Mouse (Mus musculus): ENCODE measurements around the gene Fbxo48. TPM values are rescaled to one million over a fixed set of nuclear protein-coding genes. Genes with fewer than 3 reads are reported as not detected.

Fbxo48 gene
- polyA plus RNA-seq, 1 experiment: 4.0 TPM

- no peak overlapping the region for H3K4me3 ChIP-seq (ENCODE audit: insufficient read depth, low read length)
- H3K27ac ChIP-seq (ENCODE audit: insufficient read depth, low read depth, low read length): no peak overlapping the region
- TF ChIP-seq CTCF (IDR thresholded peaks at IDR 0.05; ENCODE audit: low read depth, low read length) (no peak), POLR2A (IDR thresholded peaks at IDR 0.05; ENCODE audit: borderline replicate concordance, low read depth, low read length) (no peak)
- peaks cover 30% of the 10 kb centered on the region for H3K4me1 ChIP-seq (ENCODE audit: control insufficient read depth, insufficient read depth, low read length)
Measured at GRCm38 (mm10) chr11:16958520-16958919, 7.3 kb downstream of the Fbxo48 start.

DNA sequence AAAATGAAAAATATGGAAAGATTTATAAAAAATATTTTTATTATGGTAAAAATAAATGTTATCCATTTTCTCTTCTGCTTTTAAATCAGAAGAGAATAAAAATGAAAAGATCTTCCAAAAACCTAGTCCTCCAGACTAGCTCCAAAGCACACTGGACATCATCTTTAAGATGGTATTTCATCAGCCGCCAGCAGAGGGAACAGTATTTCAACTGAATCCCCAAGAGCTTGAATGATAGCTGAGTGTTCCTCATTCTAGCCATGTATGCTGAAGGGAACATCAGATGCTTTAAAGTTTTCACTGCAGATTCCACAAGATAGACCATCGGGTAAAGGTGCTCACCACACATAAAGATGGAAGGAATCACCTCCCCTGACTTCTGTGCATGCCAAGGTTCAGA lies 16.6 kb downstream of the Fbxo48 start:
- H3K27ac ChIP-seq (ENCODE audit: insufficient read depth, low read depth, low read length): no peak overlapping the region
- peaks cover 12% of the 10 kb centered on the region for H3K4me1 ChIP-seq (ENCODE audit: control insufficient read depth, insufficient read depth, low read length)
- no peak overlapping the region for H3K4me3 ChIP-seq (ENCODE audit: insufficient read depth, low read length)
- TF ChIP-seq CTCF (IDR thresholded peaks at IDR 0.05; ENCODE audit: low read depth, low read length): no peak
- TF ChIP-seq POLR2A (IDR thresholded peaks at IDR 0.05; ENCODE audit: borderline replicate concordance, low read depth, low read length): no peak

DNA sequence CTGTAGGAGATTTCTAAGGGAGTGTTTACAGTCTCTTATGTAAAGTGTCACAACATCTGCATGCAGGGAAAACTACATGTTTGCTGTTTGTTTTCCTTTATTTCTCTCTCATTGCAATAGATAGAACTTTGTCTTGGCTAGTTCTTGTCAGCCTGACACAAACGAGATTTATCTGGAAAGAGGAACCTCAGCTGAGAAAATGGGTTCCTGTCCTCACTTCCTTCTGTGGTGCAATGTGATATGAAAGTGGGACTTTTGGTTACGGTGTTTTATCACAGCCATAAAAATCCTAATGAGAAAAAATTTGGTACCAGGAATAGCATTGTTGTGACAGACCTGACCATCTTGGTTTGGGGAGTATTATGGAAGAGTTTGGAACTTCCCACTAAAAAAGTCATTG lies 18.5 kb downstream of the Fbxo48 start:
- H3K27ac ChIP-seq (ENCODE audit: insufficient read depth, low read depth, low read length): peak overlapping the region; percentile 58
- no peak for TF ChIP-seq CTCF (IDR thresholded peaks at IDR 0.05; ENCODE audit: low read depth, low read length)
- no peak overlapping the region for H3K4me3 ChIP-seq (ENCODE audit: insufficient read depth, low read length)
- H3K4me1 ChIP-seq (ENCODE audit: control insufficient read depth, insufficient read depth, low read length): peaks cover 12% of the 10 kb centered on the region

DNA sequence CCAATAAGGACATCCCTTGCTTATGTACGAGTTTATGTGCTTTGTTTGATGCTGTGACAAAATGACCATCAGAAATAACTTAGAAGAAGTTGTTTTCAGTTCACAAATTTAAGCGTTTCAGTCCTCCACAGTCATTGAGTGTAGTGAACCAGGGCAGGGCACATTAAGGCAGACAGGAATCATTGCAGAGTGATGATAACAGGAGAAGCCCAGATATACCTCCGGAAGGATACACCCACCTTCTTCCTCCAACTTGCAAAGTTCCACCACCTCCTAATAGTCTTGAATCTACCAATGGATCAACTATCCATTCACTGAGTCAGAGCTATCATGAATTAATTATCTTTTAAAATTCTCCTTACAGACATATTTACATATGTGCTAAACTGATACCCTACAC lies 20.9 kb downstream of the Fbxo48 start:
- Histone ChIP-seq H3K27ac (ENCODE audit: insufficient read depth, low read depth, low read length) (no peak overlapping the region), H3K4me1 (ENCODE audit: control insufficient read depth, insufficient read depth, low read length) (peaks cover 12% of the 10 kb centered on the region), H3K4me3 (ENCODE audit: insufficient read depth, low read length) (no peak overlapping the region)
- TF ChIP-seq CTCF (IDR thresholded peaks at IDR 0.05; ENCODE audit: low read depth, low read length): no peak
- no peak for TF ChIP-seq POLR2A (IDR thresholded peaks at IDR 0.05; ENCODE audit: borderline replicate concordance, low read depth, low read length)

- TF ChIP-seq POLR2A (IDR thresholded peaks at IDR 0.05; ENCODE audit: borderline replicate concordance, low read depth, low read length): no peak
- no peak overlapping the region for H3K27ac ChIP-seq (ENCODE audit: insufficient read depth, low read depth, low read length)
- peaks cover 19% of the 10 kb centered on the region for H3K4me1 ChIP-seq (ENCODE audit: control insufficient read depth, insufficient read depth, low read length)
- no peak overlapping the region for H3K4me3 ChIP-seq (ENCODE audit: insufficient read depth, low read length)
Measured at GRCm38 (mm10) chr11:16973086-16973485, 21.9 kb downstream of the Fbxo48 start.

- TF ChIP-seq CTCF (IDR thresholded peaks at IDR 0.05; ENCODE audit: low read depth, low read length): no peak
- no peak for TF ChIP-seq POLR2A (IDR thresholded peaks at IDR 0.05; ENCODE audit: borderline replicate concordance, low read depth, low read length)
- Histone ChIP-seq H3K27ac (ENCODE audit: insufficient read depth, low read depth, low read length) (no peak overlapping the region), H3K4me3 (ENCODE audit: insufficient read depth, low read length) (no peak overlapping the region), H3K4me1 (ENCODE audit: control insufficient read depth, insufficient read depth, low read length) (peaks cover 9% of the 10 kb centered on the region)
Measured at GRCm38 (mm10) chr11:16976937-16977336, 25.8 kb downstream of the Fbxo48 start.

DNA sequence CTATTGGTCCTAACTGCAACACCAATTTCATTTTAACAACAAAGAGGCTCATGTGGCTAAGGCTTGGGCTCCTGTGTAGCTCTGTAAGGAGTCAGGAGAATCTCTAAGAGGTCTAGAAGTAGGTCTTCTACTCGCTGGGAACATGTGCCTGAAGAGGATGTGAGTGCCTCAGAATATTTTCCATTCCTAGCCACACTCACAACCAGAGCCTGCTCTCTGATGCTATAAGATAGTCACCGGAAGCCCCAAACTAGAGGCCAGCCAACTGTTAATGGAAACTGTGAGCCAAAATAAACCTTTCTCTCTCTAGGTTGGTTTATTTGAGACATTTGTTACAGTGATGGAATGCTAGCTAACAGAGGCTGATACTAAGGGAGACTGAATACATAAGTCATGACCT lies 26.4 kb downstream of the Fbxo48 start:
- Histone ChIP-seq H3K27ac (ENCODE audit: insufficient read depth, low read depth, low read length) (peak overlapping the region; percentile 22; the same call in 1 of the 2 replicates), H3K4me1 (ENCODE audit: control insufficient read depth, insufficient read depth, low read length) (peaks cover 9% of the 10 kb centered on the region), H3K4me3 (ENCODE audit: insufficient read depth, low read length) (no peak overlapping the region)
- no peak for TF ChIP-seq POLR2A (IDR thresholded peaks at IDR 0.05; ENCODE audit: borderline replicate concordance, low read depth, low read length)
- TF ChIP-seq CTCF (IDR thresholded peaks at IDR 0.05; ENCODE audit: low read depth, low read length): no peak

DNA sequence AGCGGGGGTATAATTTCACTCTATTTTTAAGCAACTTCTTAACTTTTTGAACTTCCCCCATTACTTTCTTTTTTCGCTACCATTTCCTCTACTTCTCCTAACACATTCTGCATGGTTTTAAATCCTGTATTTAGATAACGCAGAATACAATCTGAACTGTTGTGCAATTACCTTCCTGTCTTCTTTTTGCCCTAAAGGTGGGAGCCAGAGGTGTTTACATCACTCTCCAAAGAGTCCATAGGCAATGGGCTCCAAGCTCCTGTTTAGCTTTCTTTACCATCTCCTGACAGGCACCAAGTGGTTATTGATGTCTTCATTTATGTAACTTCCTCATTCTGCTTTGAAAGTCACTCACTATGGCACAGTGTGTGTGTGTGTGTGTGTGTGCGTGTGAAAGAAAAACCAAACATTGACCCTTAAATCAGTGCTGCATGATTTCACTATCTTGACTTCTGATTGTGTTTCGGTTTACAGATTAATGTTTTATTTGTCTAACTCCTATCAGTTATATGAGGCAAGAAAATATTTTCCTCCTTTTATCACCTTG lies 27.1 kb downstream of the Fbxo48 start:
- TF ChIP-seq CTCF (IDR thresholded peaks at IDR 0.05; ENCODE audit: low read depth, low read length): no peak
- TF ChIP-seq POLR2A (IDR thresholded peaks at IDR 0.05; ENCODE audit: borderline replicate concordance, low read depth, low read length): no peak
- 0 out of 2 replicates have a peak overlapping the region, but pooled peaks have one; percentile 22 for H3K27ac ChIP-seq (ENCODE audit: insufficient read depth, low read depth, low read length)
- no peak overlapping the region for H3K4me3 ChIP-seq (ENCODE audit: insufficient read depth, low read length)
- peaks cover 9% of the 10 kb centered on the region for H3K4me1 ChIP-seq (ENCODE audit: control insufficient read depth, insufficient read depth, low read length)

DNA sequence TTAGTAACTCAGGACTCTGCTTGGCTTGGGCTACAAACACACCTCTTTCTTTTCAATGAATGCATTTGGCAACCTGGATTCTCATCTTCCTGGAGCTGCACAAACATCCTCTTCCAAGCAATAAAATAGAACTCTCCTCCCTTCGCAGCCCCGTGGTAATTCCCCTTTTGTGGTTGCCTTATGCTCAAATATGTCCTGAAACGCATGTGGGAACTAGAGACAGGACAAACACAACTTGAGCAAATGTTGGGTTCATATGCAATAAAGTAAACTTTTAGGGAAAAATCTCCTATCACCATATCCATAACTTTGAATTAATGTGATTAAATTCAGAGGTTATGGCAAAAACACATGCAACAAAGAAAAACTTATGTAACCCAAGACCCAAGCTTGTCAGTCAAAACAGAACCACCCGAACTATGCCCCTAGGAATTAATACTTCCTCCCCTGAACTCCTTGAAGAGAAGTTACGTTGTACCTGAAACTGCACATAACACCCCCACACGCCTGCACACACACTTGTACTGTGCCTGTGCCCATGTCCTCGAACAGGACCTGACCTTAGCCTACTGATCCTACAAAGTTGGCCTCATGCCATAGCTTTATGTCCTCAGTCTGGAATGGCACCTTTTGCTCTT lies 35.5 kb downstream of the Fbxo48 start:
- no peak overlapping the region for H3K27ac ChIP-seq (ENCODE audit: insufficient read depth, low read depth, low read length)
- H3K4me1 ChIP-seq (ENCODE audit: control insufficient read depth, insufficient read depth, low read length): peaks cover 22% of the 10 kb centered on the region
- no peak for TF ChIP-seq POLR2A (IDR thresholded peaks at IDR 0.05; ENCODE audit: borderline replicate concordance, low read depth, low read length)
- TF ChIP-seq CTCF (IDR thresholded peaks at IDR 0.05; ENCODE audit: low read depth, low read length): no peak

DNA sequence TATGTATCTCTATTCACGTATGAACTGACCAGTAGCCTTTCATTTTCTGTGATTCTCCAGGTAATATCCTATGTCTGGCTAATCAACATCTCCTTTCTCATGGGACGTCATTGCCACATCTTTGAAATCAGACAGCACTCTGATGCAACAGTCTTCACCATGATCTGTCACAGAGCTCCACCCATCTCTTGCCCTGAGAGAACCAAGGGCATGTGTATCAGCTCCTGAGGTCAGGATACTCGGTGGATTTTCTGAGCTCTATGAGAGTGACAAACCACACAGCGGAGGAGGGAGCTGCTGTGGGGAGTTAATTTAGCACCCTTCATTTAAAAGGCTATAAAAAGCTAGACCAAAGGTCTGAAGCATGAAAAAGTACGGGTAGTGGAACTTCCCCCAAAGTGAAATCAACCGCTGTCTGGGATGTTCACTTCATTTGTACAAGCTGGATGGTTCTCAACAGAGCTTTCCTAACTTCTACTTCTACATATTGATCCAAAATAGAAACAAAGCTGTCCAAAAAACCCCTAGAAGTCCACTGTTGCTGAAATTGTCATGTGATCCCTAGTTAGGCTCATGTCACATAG lies 36.7 kb downstream of the Fbxo48 start:
- Histone ChIP-seq H3K4me1 (ENCODE audit: control insufficient read depth, insufficient read depth, low read length) (peaks cover 22% of the 10 kb centered on the region), H3K27ac (ENCODE audit: insufficient read depth, low read depth, low read length) (no peak overlapping the region), H3K4me3 (ENCODE audit: insufficient read depth, low read length) (no peak overlapping the region)
- no peak for TF ChIP-seq POLR2A (IDR thresholded peaks at IDR 0.05; ENCODE audit: borderline replicate concordance, low read depth, low read length)
- TF ChIP-seq CTCF (IDR thresholded peaks at IDR 0.05; ENCODE audit: low read depth, low read length): no peak

More for the DNA sequence above, 35.5 kb downstream of the Fbxo48 start:
- no peak overlapping the region for H3K4me3 ChIP-seq (ENCODE audit: insufficient read depth, low read length)

All from bone marrow macrophage, adult 2 months (primary cell).